Comparison of ENCODE assay signal across 8 mouse cellular contexts in the genomic region with DNA sequence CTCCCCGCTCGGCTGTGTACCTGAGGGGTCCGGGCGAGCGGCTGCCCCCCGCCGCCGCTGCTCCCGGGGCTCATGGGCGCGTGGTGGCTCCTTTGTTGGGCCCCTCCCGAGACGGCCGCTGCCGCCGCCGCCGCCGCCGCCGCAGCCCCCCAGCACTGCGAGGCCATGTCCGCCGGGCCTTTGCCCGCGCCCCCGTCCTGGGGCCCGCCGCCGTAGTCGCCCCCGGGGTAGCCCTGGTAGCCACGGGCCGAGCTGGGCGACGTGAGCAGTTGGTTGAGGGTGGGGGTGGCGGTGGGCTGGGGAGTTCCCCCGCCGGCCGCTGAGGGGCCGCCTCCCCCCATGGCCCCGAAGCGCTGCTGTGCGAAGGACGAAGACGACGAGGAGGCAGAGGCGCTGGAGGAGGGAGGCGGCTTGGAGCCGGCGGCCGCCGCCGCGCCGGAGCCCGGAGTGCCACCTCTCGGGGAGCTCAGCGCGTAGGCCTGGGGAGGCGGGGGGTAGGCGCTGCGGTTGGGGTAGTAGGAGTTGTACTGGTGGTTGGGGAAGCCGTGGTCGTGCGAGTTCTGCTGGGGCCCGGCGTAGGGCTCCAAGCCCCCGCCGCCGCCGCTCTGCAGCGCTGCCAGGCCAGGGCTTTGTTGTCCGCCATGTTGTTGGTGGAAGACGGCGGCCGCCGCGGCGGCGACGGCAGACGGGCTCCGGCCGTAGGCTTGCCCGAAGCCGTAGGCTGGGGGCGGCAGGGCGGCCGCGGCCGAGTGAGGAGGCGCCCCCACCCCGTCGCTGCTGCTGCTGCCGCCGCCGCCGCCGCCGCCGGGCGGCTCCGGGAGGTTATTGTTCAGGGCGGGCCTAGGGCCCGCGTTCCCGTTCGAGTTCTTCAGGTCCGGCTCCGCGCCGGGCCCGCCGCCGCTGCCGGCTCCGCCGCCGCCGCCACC. TPM values are rescaled to one million over a fixed set of nuclear protein-coding genes. Genes with fewer than 3 reads are reported as not detected.
DNase-seq lines count a peak whose midpoint lies in the region; ATAC-seq and TF ChIP-seq lines count a peak whose summit lies in the region.

No protein-coding gene starts in this region.

- H3K36me3 ChIP-seq in ES-Bruce4 (ENCODE audit: control insufficient read depth, insufficient read depth, low read length, poor library complexity, severe bottlenecking): peaks cover 8% of the 10 kb centered on the region; the same call in 1 of the 2 replicates
- H3K36me3 ChIP-seq in midbrain, embryonic 12.5 days: peaks cover 10% of the 10 kb centered on the region

- no peak overlapping the region for H3K27ac ChIP-seq in ES-Bruce4 (ENCODE audit: insufficient read depth, low read length)
- peak overlapping the region; percentile 71 for H3K27ac ChIP-seq in embryonic fibroblast, embryonic 13.5 days (ENCODE audit: insufficient read depth, low read length)
- peak overlapping the region; percentile 100 for H3K27ac ChIP-seq in midbrain, embryonic 12.5 days (replicated peaks)

- peak overlapping the region; percentile 99 for H3K9ac ChIP-seq in ES-Bruce4 (ENCODE audit: low read depth, poor library complexity, severe bottlenecking)
- peak overlapping the region; percentile 100 for H3K9ac ChIP-seq in midbrain, embryonic 12.5 days (replicated peaks)

- H3K4me3 ChIP-seq in ES-Bruce4 (ENCODE audit: low read depth, low read length): peak overlapping the region; percentile 89
- peak overlapping the region; percentile 73 for H3K4me3 ChIP-seq in embryonic fibroblast, embryonic 13.5 days (ENCODE audit: insufficient read depth, low read length)
- peak overlapping the region; percentile 100 for H3K4me3 ChIP-seq in midbrain, embryonic 12.5 days

- H3K27me3 ChIP-seq in ES-Bruce4 (ENCODE audit: control insufficient read depth, insufficient read depth, low read length, poor library complexity, severe bottlenecking): no peaks in the 10 kb centered on the region
- H3K27me3 ChIP-seq in midbrain, embryonic 12.5 days: no peaks in the 10 kb centered on the region

- H3K4me1 ChIP-seq in ES-Bruce4 (ENCODE audit: control insufficient read depth, insufficient read depth, low read length): peaks cover 3% of the 10 kb centered on the region
- H3K4me1 ChIP-seq in embryonic fibroblast, embryonic 13.5 days (ENCODE audit: control insufficient read depth, insufficient read depth, low read length): peaks cover 15% of the 10 kb centered on the region
- peaks cover 49% of the 10 kb centered on the region for H3K4me1 ChIP-seq in midbrain, embryonic 12.5 days

- peak overlapping the region; percentile 96 for H3K4me2 ChIP-seq in midbrain, embryonic 12.5 days (replicated peaks)

- peak; percentile 73 for DNase-seq in adrenal gland, postnatal 14 days
- peak; percentile 62 for DNase-seq in heart, postnatal 4 days
- DNase-seq in layer of hippocampus, postnatal 36 days: peak; percentile 42 to 56
- DNase-seq in spleen, adult 18-20 months: peak; percentile 57 to 64

- TF ChIP-seq CTCF in ES-Bruce4 (IDR thresholded peaks at IDR 0.05; ENCODE audit: low read depth, low read length): no peak
- TF ChIP-seq CTCF in embryonic fibroblast, embryonic 13.5 days (IDR thresholded peaks at IDR 0.05; ENCODE audit: borderline replicate concordance, insufficient read depth, low read length): no peak

- TF ChIP-seq EP300 in ES-Bruce4 (IDR thresholded peaks at IDR 0.05; ENCODE audit: insufficient read depth, low read depth, low read length): no peak

- WGBS in midbrain, embryonic 12.5 days: under 1% methylated on average over 75 of the region's 121 CpGs

- TF ChIP-seq POLR2A in ES-Bruce4 (IDR thresholded peaks at IDR 0.05; ENCODE audit: insufficient read depth, low read length): no peak
- 0 out of 2 replicates have a peak, but pooled peaks have one; percentile 26 for TF ChIP-seq POLR2A in embryonic fibroblast, embryonic 13.5 days (IDR thresholded peaks at IDR 0.05; ENCODE audit: low read depth, low read length)

- no peak for ATAC-seq in midbrain, embryonic 12.5 days (ENCODE audit: low FRiP score, low read depth)
- ATAC-seq in megakaryocyte-erythroid progenitor cell, adult 5-6 weeks (replicated peaks; ENCODE audit: low FRiP score, low TSS enrichment, poor library complexity, severe bottlenecking): no peak

- H3K9me3 ChIP-seq in ES-Bruce4 (replicated peaks; ENCODE audit: control insufficient read depth, insufficient read depth, low read length, poor library complexity, severe bottlenecking): no peaks in the 10 kb centered on the region
- H3K9me3 ChIP-seq in midbrain, embryonic 12.5 days: no peaks in the 10 kb centered on the region

RNA-seq across cellular contexts. Expression of gene Arid1a, which starts 3.9 kb away (rescaled TPM):
- 119 and 123 TPM in 2 replicates for polyA plus RNA-seq in ES-Bruce4 (2011; ENCODE audit: insufficient read depth, insufficient read length, low read depth, missing spikeins)
- total RNA-seq in adrenal gland, postnatal 14 days (2021): 58.6 and 69.0 TPM in 2 replicates
- 43.9 and 52.1 TPM in 2 replicates for polyA plus RNA-seq in embryonic fibroblast, embryonic 13.5 days (2011; ENCODE audit: insufficient read length, low read depth, missing spikeins)
- 10 to 100 TPM; 74.6 to 77.3 TPM for total RNA-seq in heart, postnatal 4 days (2021)
- 10 to 100 TPM; 75.1 to 87.6 TPM for total RNA-seq in layer of hippocampus, postnatal 36 days (2021)
- polyA plus RNA-seq in midbrain, embryonic 12.5 days (2016; fragmentation: Nextera tagmentation; extraction: Ambion mirVana): 47.7 and 48.5 TPM in 2 replicates
- 127 and 136 TPM in 2 replicates for total RNA-seq in megakaryocyte-erythroid progenitor cell, adult 5-6 weeks (2014; fragmentation: Nextera tagmentation)
- 28.2 and 29.6 TPM in 2 replicates for total RNA-seq in megakaryocyte-erythroid progenitor cell, adult 5-6 weeks (2017)
